Mouse (Mus musculus) limb, embryonic 14.5 days (tissue): ENCODE results near the gene Atl3. TPM values are rescaled to one million over a fixed set of nuclear protein-coding genes. Genes with fewer than 3 reads are reported as not detected.

Experiments
- ATAC-seq: fragments of 200-750 bp; cut with Nextera tagmentation; 2 replicates; pipeline ENCODE4 v1.8.0; 2017; ENCODE audit warnings: low read depth, moderate number of reproducible peaks, moderate TSS enrichment; ENCODE audit not compliant: low FRiP score
- DNase-seq: peaks from one replicate; pipeline ENCODE4 v3.0.0-alpha.2; 2015; ENCODE audit warnings: low spot score
- H3K27ac ChIP-seq: fragments of 300-500 bp; sonication (generic); replicated peaks from 2 replicates; pipeline ENCODE4 v1.5.1; 2014; ENCODE audit warnings: low read depth, mild to moderate bottlenecking, low read length, moderate library complexity, mixed read lengths
- H3K27me3 ChIP-seq: fragments of 300-500 bp; sonication (generic); 2 replicates; pipeline ENCODE4 v1.6.1; 2014; ENCODE audit warnings: low read length, mixed read lengths; ENCODE audit not compliant: control insufficient read depth, insufficient read depth
- H3K36me3 ChIP-seq: fragments of 300-500 bp; sonication (generic); 2 replicates; pipeline ENCODE4 v1.6.1; 2014; ENCODE audit warnings: mild to moderate bottlenecking, low read length, moderate library complexity, mixed read lengths; ENCODE audit not compliant: control insufficient read depth, insufficient read depth
- H3K4me1 ChIP-seq: fragments of 300-500 bp; sonication (generic); 2 replicates; pipeline ENCODE4 v1.6.1; 2014; ENCODE audit warnings: antibody characterized with exemption, low read length, mixed read lengths; ENCODE audit not compliant: control insufficient read depth, insufficient read depth
- H3K4me2 ChIP-seq: fragments of 300-500 bp; sonication (generic); replicated peaks from 2 replicates; pipeline ENCODE4 v1.6.1; 2014; ENCODE audit warnings: low read depth, mild to moderate bottlenecking, low read length, moderate library complexity; ENCODE audit not compliant: severe bottlenecking
- H3K4me3 ChIP-seq: fragments of 300-500 bp; sonication (generic); replicated peaks from 2 replicates; pipeline ENCODE4 v1.5.1; 2014; ENCODE audit warnings: low read length
- H3K9ac ChIP-seq: fragments of 300-500 bp; sonication (generic); 2 replicates; pipeline ENCODE4 v1.6.1; 2014; ENCODE audit warnings: mild to moderate bottlenecking, low read depth, low read length, moderate library complexity; ENCODE audit not compliant: severe bottlenecking
- H3K9me3 ChIP-seq: fragments of 300-500 bp; sonication (generic); 2 replicates; pipeline ENCODE4 v1.6.1; 2016; ENCODE audit warnings: low read length; ENCODE audit not compliant: control insufficient read depth
- POLR2A ChIP-seq: fragments of 200-500 bp; IDR thresholded peaks from 2 replicates; pipeline ENCODE4 v1.8.0; 2012; ENCODE audit warnings: inconsistent platforms, mild to moderate bottlenecking, moderate library complexity, borderline replicate concordance; ENCODE audit not compliant: insufficient read depth, insufficient read length; ENCODE audit errors: extremely low read depth
- WGBS: fragments of 180-500 bp; shearing (Covaris S2); extraction: QIAGEN DNeasy Blood & Tissue Kit; methylation state at CpG from one replicate; pipeline ENCODE4 v1.1.7; 2014; 5-methylcytosine and 5-hydroxymethylcytosine counted together
- polyA plus RNA-seq, 2 experiments: library from polyadenylated mRNA; depleted of rRNA in 1 of 2; stranded (reverse) in 1 of 2; unstranded in 1 of 2; fragments of >200 nt; fragmentation: Nextera tagmentation in 1 of 2; extraction: Ambion mirVana in 1 of 2; gene quantifications; 2 replicates each; pipeline versions ENCODE4 v1.2.1 to v1.2.3; 2012 to 2014

Atl3 gene
- polyA plus RNA-seq, 2 experiments = 19.0 to 32.9 TPM

GRCm38 (mm10) chr19:7498816-7499215 lies 5.0 kb downstream of the Atl3 start:
- no peak for DNase-seq
- no peak for ATAC-seq

GRCm38 (mm10) chr19:7500701-7501100 lies 6.9 kb downstream of the Atl3 start:
- no peak overlapping the region for H3K27ac ChIP-seq
- no peak overlapping the region for H3K9ac ChIP-seq
- TF ChIP-seq POLR2A = no peak
- no peak overlapping the region for H3K4me2 ChIP-seq
- DNase-seq = no peak
- H3K4me1 ChIP-seq = no peaks in the 10 kb centered on the region
- no peak for ATAC-seq
- H3K4me3 ChIP-seq = no peak overlapping the region
- no peaks in the 10 kb centered on the region for H3K27me3 ChIP-seq
- H3K36me3 ChIP-seq = no peaks in the 10 kb centered on the region
- WGBS = 95% methylated on average over 1 of the region's 1 CpGs
- H3K9me3 ChIP-seq = no peaks in the 10 kb centered on the region

More at GRCm38 (mm10) chr19:7498816-7499215, 5.0 kb downstream of the Atl3 start:
- H3K9ac ChIP-seq = no peak overlapping the region
- H3K4me1 ChIP-seq = no peaks in the 10 kb centered on the region
- H3K9me3 ChIP-seq = no peaks in the 10 kb centered on the region
- H3K27me3 ChIP-seq = no peaks in the 10 kb centered on the region
- H3K4me3 ChIP-seq = no peak overlapping the region
- H3K27ac ChIP-seq = no peak overlapping the region
- TF ChIP-seq POLR2A = no peak
- H3K4me2 ChIP-seq = no peak overlapping the region
- H3K36me3 ChIP-seq = no peaks in the 10 kb centered on the region
- 96% methylated on average over 2 of the region's 2 CpGs for WGBS

DNA sequence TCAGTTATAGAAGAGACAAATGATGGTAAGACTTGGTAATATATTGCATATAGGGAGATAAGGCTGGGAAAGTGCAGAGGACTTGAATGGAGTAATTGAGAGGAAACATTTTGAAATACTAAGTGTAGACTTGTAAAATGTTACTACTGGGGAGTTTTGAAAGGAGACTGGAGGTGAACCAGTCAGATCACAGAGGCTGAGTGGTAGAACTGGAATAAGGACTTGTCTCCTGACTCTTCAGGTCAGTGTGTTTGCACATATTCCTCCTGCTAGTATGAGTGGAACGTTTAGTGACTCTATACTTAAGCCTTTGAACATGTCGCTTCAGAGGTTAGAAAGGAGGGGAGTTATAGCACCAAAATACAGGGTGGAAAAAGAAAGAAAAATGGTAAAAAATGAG lies 8.6 kb downstream of the Atl3 start:
- H3K27ac ChIP-seq = no peak overlapping the region
- H3K9me3 ChIP-seq = no peaks in the 10 kb centered on the region
- no peak overlapping the region for H3K4me2 ChIP-seq
- ATAC-seq (no peak), DNase-seq (no peak)
- WGBS = 76% methylated on average over 2 of the region's 2 CpGs
- H3K4me3 ChIP-seq = no peak overlapping the region
- no peak overlapping the region for H3K9ac ChIP-seq
- no peak for TF ChIP-seq POLR2A
- H3K27me3 ChIP-seq = no peaks in the 10 kb centered on the region
- H3K36me3 ChIP-seq = no peaks in the 10 kb centered on the region
- no peaks in the 10 kb centered on the region for H3K4me1 ChIP-seq

GRCm38 (mm10) chr19:7506321-7506720 lies 12.5 kb downstream of the Atl3 start:
- Histone ChIP-seq H3K9ac (no peak overlapping the region), H3K4me3 (no peak overlapping the region), H3K4me2 (no peak overlapping the region), H3K9me3 (no peaks in the 10 kb centered on the region), H3K4me1 (no peaks in the 10 kb centered on the region), H3K27ac (no peak overlapping the region), H3K36me3 (peaks cover 24% of the 10 kb centered on the region), H3K27me3 (no peaks in the 10 kb centered on the region)
- WGBS = 84% methylated on average over 1 of the region's 1 CpGs
- ATAC-seq (no peak), DNase-seq (no peak)
- TF ChIP-seq POLR2A = no peak

DNA sequence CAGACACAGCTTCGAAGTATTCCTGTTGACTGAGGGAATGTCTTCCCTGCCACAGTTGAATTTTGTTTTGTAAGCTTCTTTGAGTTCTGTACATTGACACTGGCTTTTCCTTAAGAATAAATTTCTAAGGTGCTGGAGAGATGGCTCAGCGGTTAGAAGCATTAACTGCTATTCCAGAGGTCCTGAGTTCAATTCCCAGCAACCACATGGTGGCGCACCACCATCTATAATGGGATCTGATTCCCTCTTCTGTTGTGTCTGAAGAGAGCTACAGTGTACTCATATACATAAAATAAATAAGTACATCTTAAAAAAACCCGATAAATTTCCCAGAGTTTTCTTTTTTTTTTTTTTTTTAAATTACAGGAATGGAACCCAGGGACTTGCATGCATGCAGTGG lies 14.2 kb downstream of the Atl3 start:
- H3K9ac ChIP-seq = no peak overlapping the region
- no peak overlapping the region for H3K4me2 ChIP-seq
- H3K4me3 ChIP-seq = no peak overlapping the region
- no peaks in the 10 kb centered on the region for H3K9me3 ChIP-seq
- peaks cover 26% of the 10 kb centered on the region for H3K36me3 ChIP-seq
- DNase-seq (no peak), ATAC-seq (no peak)
- WGBS = 73% methylated on average over 4 of the region's 4 CpGs
- H3K27ac ChIP-seq = no peak overlapping the region
- H3K4me1 ChIP-seq = no peaks in the 10 kb centered on the region
- TF ChIP-seq POLR2A = no peak
- no peaks in the 10 kb centered on the region for H3K27me3 ChIP-seq

DNA sequence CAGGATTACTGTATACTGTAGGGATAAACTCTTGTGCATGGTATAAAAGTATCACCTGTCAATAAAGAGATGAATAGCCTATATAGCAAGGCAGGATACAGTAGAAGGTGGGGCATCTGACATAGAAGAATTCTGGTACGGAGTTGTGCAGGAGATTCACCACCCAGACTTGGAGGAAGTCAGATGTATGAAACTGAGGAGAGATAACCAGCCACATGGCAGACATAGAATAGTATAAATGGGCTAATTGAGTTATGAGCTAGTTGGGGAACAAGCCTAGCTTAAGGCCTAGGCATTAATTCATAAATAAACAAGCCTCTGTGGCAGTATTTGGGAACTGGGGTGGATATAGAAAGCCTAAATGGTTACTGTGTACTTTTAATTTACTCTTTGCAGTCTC lies 22.6 kb downstream of the Atl3 start:
- Histone ChIP-seq H3K27ac (no peak overlapping the region), H3K4me1 (no peaks in the 10 kb centered on the region), H3K4me2 (no peak overlapping the region), H3K9me3 (no peaks in the 10 kb centered on the region), H3K4me3 (no peak overlapping the region), H3K36me3 (peaks cover 41% of the 10 kb centered on the region), H3K27me3 (no peaks in the 10 kb centered on the region), H3K9ac (no peak overlapping the region)
- TF ChIP-seq POLR2A = no peak
- ATAC-seq = no peak
- WGBS = 89% methylated on average over 1 of the region's 1 CpGs
- DNase-seq = no peak
